Mouse (Mus musculus) kidney, embryonic 14.5 days (tissue): ENCODE data around the gene Afap1. TPM values are rescaled to one million over a fixed set of nuclear protein-coding genes. Genes with fewer than 3 reads are reported as not detected.

Source experiments
- ATAC-seq: fragments of 200-750 bp; cut with Nextera tagmentation; 2 replicates; pipeline ENCODE4 v1.8.0; 2017; ENCODE audit warnings: moderate number of reproducible peaks, mild to moderate bottlenecking, moderate TSS enrichment, moderate library complexity; ENCODE audit not compliant: low FRiP score, low TSS enrichment
- H3K27ac ChIP-seq: fragments of 300-500 bp; sonication (generic); 2 replicates; pipeline ENCODE4 v1.5.1; 2014; ENCODE audit warnings: low read depth, mild to moderate bottlenecking, low read length, moderate library complexity, mixed read lengths
- H3K27me3 ChIP-seq: fragments of 300-500 bp; sonication (generic); 2 replicates; pipeline ENCODE4 v1.6.1; 2014; ENCODE audit warnings: mild to moderate bottlenecking, low read length; ENCODE audit not compliant: control insufficient read depth, insufficient read depth
- H3K36me3 ChIP-seq: fragments of 300-500 bp; sonication (generic); 2 replicates; pipeline ENCODE4 v1.6.1; 2014; ENCODE audit warnings: low read length, mixed read lengths; ENCODE audit not compliant: control insufficient read depth, insufficient read depth
- H3K4me1 ChIP-seq: fragments of 300-500 bp; sonication (generic); 2 replicates; pipeline ENCODE4 v1.6.1; 2014; ENCODE audit warnings: low read length, mixed read lengths; ENCODE audit not compliant: control insufficient read depth, insufficient read depth
- H3K4me2 ChIP-seq: fragments of 300-500 bp; sonication (generic); replicated peaks from 2 replicates; pipeline ENCODE4 v1.6.1; 2014; ENCODE audit warnings: low read depth, mild to moderate bottlenecking, low read length
- H3K4me3 ChIP-seq: fragments of 300-500 bp; sonication (generic); 2 replicates; pipeline ENCODE4 v1.5.1; 2014; ENCODE audit warnings: mild to moderate bottlenecking, low read length
- H3K9ac ChIP-seq: fragments of 300-500 bp; sonication (generic); 2 replicates; pipeline ENCODE4 v1.6.1; 2014; ENCODE audit warnings: low read depth, mild to moderate bottlenecking, low read length, moderate library complexity
- H3K9me3 ChIP-seq: fragments of 300-500 bp; sonication (generic); 2 replicates; pipeline ENCODE4 v1.6.1; 2016; ENCODE audit warnings: low read length; ENCODE audit not compliant: control insufficient read depth
- WGBS: fragments of 180-500 bp; shearing (Covaris S2); extraction: QIAGEN DNeasy Blood & Tissue Kit; methylation state at CpG from one replicate; pipeline ENCODE4 v1.1.7; 2014; 5-methylcytosine and 5-hydroxymethylcytosine counted together
- polyA plus RNA-seq: library from polyadenylated mRNA; unstranded; fragments of >200 nt; fragmentation: Nextera tagmentation; extraction: Ambion mirVana; gene quantifications from 2 replicates; pipeline ENCODE4 v1.2.1, GENCODE M21; 2014

The Afap1 gene
- polyA plus RNA-seq, result 16.8 and 23.6 TPM in 2 replicates

GRCm38 (mm10) chr5:35893093-35893804 is at the start of gene Afap1:
TSS of gene Afap1 (plus strand) at chr5:35893319.
- under 1% methylated on average over 47 of the region's 49 CpGs for WGBS
- H3K27me3 ChIP-seq, result no peaks in the 10 kb centered on the region

GRCm38 (mm10) chr5:35851485-35851884 is 41.6 kb upstream of the Afap1 start:
- Histone ChIP-seq H3K27ac (no peak overlapping the region), H3K4me1 (no peaks in the 10 kb centered on the region), H3K27me3 (no peaks in the 10 kb centered on the region; the same call in 1 of the 2 replicates), H3K36me3 (no peaks in the 10 kb centered on the region), H3K9me3 (no peaks in the 10 kb centered on the region), H3K9ac (no peak overlapping the region), H3K4me3 (no peak overlapping the region), H3K4me2 (no peak overlapping the region)
- ATAC-seq, result no peak
- WGBS, result 77% methylated on average over 5 of the region's 5 CpGs

More at GRCm38 (mm10) chr5:35893093-35893804, at the start of gene Afap1:
- ATAC-seq, result peak; percentile 94
- Histone ChIP-seq H3K4me2 (peak within 1 kb of the TSS; percentile 96), H3K27ac (peak within 1 kb of the TSS; percentile 80), H3K4me1 (peaks cover 27% of the 10 kb centered on the region), H3K36me3 (no peaks in the 10 kb centered on the region), H3K4me3 (peak within 1 kb of the TSS; percentile 75), H3K9ac (peak within 1 kb of the TSS; percentile 87), H3K9me3 (no peaks in the 10 kb centered on the region)

- no peak for ATAC-seq
- 92% methylated on average over 4 of the region's 4 CpGs for WGBS
- no peak overlapping the region for H3K9ac ChIP-seq
These were observed 39.7 kb upstream of the Afap1 start for GRCm38 (mm10) chr5:35853463-35853862.

GRCm38 (mm10) chr5:35856245-35856644 is 36.9 kb upstream of the Afap1 start:
- no peak overlapping the region for H3K9ac ChIP-seq
- no peak overlapping the region for H3K27ac ChIP-seq
- no peaks in the 10 kb centered on the region for H3K27me3 ChIP-seq
- H3K4me1 ChIP-seq, result no peaks in the 10 kb centered on the region
- no peak for ATAC-seq
- no peaks in the 10 kb centered on the region for H3K9me3 ChIP-seq
- H3K4me3 ChIP-seq, result no peak overlapping the region
- no peak overlapping the region for H3K4me2 ChIP-seq
- 53% methylated on average over 3 of the region's 3 CpGs for WGBS
- H3K36me3 ChIP-seq, result no peaks in the 10 kb centered on the region

More at GRCm38 (mm10) chr5:35853463-35853862, 39.7 kb upstream of the Afap1 start:
- H3K27me3 ChIP-seq, result no peaks in the 10 kb centered on the region
- no peak overlapping the region for H3K27ac ChIP-seq
- no peaks in the 10 kb centered on the region for H3K36me3 ChIP-seq
- no peak overlapping the region for H3K4me2 ChIP-seq
- H3K4me3 ChIP-seq, result no peak overlapping the region
- no peaks in the 10 kb centered on the region for H3K9me3 ChIP-seq
- H3K4me1 ChIP-seq, result no peaks in the 10 kb centered on the region

GRCm38 (mm10) chr5:35858069-35858468 is 35.0 kb upstream of the Afap1 start:
- H3K9ac ChIP-seq, result no peak overlapping the region
- 0 out of 2 replicates have a peak, but pooled peaks have one; percentile 36 for ATAC-seq
- H3K4me3 ChIP-seq, result no peak overlapping the region
- H3K36me3 ChIP-seq, result no peaks in the 10 kb centered on the region
- H3K4me1 ChIP-seq, result no peaks in the 10 kb centered on the region
- WGBS, result 19% methylated on average over 6 of the region's 6 CpGs
- H3K4me2 ChIP-seq, result no peak overlapping the region
- no peaks in the 10 kb centered on the region for H3K9me3 ChIP-seq
- H3K27me3 ChIP-seq, result no peaks in the 10 kb centered on the region
- no peak overlapping the region for H3K27ac ChIP-seq

- Histone ChIP-seq H3K4me2 (no peak overlapping the region), H3K36me3 (no peaks in the 10 kb centered on the region), H3K4me1 (no peaks in the 10 kb centered on the region), H3K9me3 (no peaks in the 10 kb centered on the region), H3K27ac (no peak overlapping the region), H3K27me3 (no peaks in the 10 kb centered on the region), H3K9ac (no peak overlapping the region), H3K4me3 (no peak overlapping the region)
- no peak for ATAC-seq
- 93% methylated on average over 2 of the region's 2 CpGs for WGBS
These were observed 31.7 kb upstream of the Afap1 start for GRCm38 (mm10) chr5:35861456-35861855.

- no peak overlapping the region for H3K9ac ChIP-seq
- H3K4me3 ChIP-seq, result no peak overlapping the region
- H3K36me3 ChIP-seq, result no peaks in the 10 kb centered on the region
- H3K4me2 ChIP-seq, result no peak overlapping the region
- no peaks in the 10 kb centered on the region for H3K4me1 ChIP-seq
- 79% methylated on average over 4 of the region's 4 CpGs for WGBS
- H3K27me3 ChIP-seq, result no peaks in the 10 kb centered on the region
- H3K27ac ChIP-seq, result no peak overlapping the region
- ATAC-seq, result no peak
- H3K9me3 ChIP-seq, result no peaks in the 10 kb centered on the region
These were observed 23.1 kb upstream of the Afap1 start for GRCm38 (mm10) chr5:35869973-35870372.

- 58% methylated on average over 8 of the region's 8 CpGs for WGBS
- H3K4me3 ChIP-seq, result no peak overlapping the region
- H3K36me3 ChIP-seq, result no peaks in the 10 kb centered on the region
- no peaks in the 10 kb centered on the region for H3K27me3 ChIP-seq
- no peak overlapping the region for H3K9ac ChIP-seq
- no peaks in the 10 kb centered on the region for H3K4me1 ChIP-seq
- H3K27ac ChIP-seq, result no peak overlapping the region
- peak; percentile 70 for ATAC-seq
- no peak overlapping the region for H3K4me2 ChIP-seq
- H3K9me3 ChIP-seq, result no peaks in the 10 kb centered on the region
These were observed 22.6 kb upstream of the Afap1 start for GRCm38 (mm10) chr5:35870408-35871012.

GRCm38 (mm10) chr5:35873382-35873781 is 19.7 kb upstream of the Afap1 start:
- 45% methylated on average over 4 of the region's 4 CpGs for WGBS

More at GRCm38 (mm10) chr5:35873382-35873781, 19.7 kb upstream of the Afap1 start:
- ATAC-seq, result no peak
- Histone ChIP-seq H3K4me2 (no peak overlapping the region), H3K27me3 (no peaks in the 10 kb centered on the region), H3K27ac (no peak overlapping the region), H3K4me3 (no peak overlapping the region), H3K4me1 (no peaks in the 10 kb centered on the region), H3K9ac (no peak overlapping the region), H3K36me3 (no peaks in the 10 kb centered on the region), H3K9me3 (no peaks in the 10 kb centered on the region)
